Mouse (Mus musculus) left cerebral cortex, adult 18-20 months (tissue): Measurements from ENCODE around the gene Rpl13a. TPM values are rescaled to one million over a fixed set of nuclear protein-coding genes. Genes with fewer than 3 reads are reported as not detected.
"Not testable (repeated sequence)": the region's sequence is repeated elsewhere in the genome, so short reads cannot be mapped to it uniquely, and the experiment has no call there.

ENCODE experiments used
- DNase-seq, 2 experiments: peaks; one replicate each; pipeline ENCODE4 v3.0.0; 2021 to 2022; ENCODE audit warnings: low spot score in 2 of 2, mixed read lengths in 1 of 2
- total RNA-seq, 2 experiments: library from RNA; stranded (reverse); gene quantifications; 2 replicates each; pipeline ENCODE4 v1.2.3; 2021

The Rpl13a gene
- total RNA-seq, 2 experiments from 2014 or later: 712 to 811 TPM

- no peak for DNase-seq
Measured at GRCm38 (mm10) chr7:45137171-45138006, 8.8 kb upstream of the Rpl13a start.

- DNase-seq: peak; percentile 87 to 90
Measured at GRCm38 (mm10) chr7:45135993-45136567, 7.5 kb upstream of the Rpl13a start, which contains the start of the genes Gm45713 and Flt3l. TSS of gene Gm45713 (minus strand) at chr7:45136231. TSS of gene Flt3l (minus strand) at chr7:45136432.

- no peak for DNase-seq
Measured at GRCm38 (mm10) chr7:45135370-45135769, 6.8 kb upstream of the Rpl13a start.

- DNase-seq: no peak
Measured at GRCm38 (mm10) chr7:45134544-45135026, 6.0 kb upstream of the Rpl13a start.

DNA sequence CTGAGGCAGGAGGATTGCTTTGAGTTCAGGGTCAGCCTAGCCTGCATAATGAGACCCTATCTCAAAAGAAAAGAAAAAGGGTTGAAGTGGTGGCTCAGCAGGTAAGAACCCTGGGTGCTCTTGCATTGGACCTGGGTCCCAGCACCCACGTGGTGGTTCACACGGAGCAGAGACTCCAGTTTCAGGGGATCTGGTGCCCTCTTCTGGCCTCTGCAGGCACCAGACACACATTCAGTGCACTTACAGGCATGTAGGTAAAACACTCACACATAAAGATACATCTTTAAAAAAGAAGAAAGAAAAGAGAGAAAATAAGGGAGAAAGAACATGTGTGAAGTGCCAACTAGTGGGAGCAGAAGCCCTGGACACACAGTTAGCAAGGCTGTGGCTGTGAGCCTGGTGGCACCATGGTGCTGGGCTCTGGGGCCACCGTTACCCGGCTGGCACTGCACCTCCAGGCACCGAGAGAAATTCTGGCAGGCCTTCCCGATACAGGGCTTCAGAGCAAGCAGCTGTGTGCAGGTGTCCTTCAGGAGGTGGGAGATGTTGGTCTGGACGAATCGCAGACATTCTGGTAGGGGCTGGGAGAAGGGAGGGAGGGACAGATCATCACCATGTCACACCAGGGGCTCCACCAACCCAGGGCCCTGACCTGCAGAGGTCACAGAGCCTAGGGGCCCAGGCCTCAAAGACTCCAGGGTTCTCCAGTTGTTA is 5.0 kb upstream of the Rpl13a start:
- DNase-seq: no peak

- DNase-seq: no peak
Measured at GRCm38 (mm10) chr7:45131850-45132249, 3.3 kb upstream of the Rpl13a start.

DNA sequence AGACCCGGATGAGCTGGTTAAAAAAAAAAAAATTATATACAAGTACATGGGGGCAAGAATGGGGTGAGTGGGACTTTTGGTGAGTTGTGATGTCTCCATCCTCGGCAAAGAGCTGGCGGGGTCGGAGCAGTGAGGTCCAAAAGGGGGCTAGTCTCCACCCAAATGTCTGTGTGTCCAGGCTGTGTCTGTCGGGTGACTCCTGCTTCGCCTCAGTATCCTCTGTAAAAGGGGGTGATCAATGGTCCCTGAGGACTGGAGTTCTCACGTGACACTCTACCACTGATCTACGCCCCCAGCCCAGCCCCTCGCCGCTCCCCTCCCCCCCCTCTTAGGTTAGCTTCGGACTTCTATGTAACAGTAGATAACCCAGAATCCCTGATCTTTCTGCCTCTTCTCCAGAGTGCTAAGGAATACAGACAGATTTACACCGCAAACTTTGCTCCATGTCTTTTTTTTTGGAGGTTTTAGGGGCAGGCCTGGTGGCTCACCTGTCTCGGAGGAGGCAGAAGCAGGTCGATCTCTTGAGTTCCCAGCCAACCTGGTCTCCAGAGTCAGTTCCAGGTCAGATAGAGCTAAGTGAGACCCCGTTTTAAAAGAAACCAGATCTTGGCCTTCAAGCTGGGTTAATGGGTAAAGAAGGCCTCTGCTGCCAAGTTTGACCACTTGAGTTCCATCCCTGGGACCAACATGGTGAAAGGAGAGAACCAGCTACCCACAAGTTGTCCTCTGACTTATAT is 1.4 kb upstream of the Rpl13a start:
- DNase-seq: no peak

GRCm38 (mm10) chr7:45129318-45129717 is 757 bp upstream of the Rpl13a start:
- DNase-seq: no peak

DNA sequence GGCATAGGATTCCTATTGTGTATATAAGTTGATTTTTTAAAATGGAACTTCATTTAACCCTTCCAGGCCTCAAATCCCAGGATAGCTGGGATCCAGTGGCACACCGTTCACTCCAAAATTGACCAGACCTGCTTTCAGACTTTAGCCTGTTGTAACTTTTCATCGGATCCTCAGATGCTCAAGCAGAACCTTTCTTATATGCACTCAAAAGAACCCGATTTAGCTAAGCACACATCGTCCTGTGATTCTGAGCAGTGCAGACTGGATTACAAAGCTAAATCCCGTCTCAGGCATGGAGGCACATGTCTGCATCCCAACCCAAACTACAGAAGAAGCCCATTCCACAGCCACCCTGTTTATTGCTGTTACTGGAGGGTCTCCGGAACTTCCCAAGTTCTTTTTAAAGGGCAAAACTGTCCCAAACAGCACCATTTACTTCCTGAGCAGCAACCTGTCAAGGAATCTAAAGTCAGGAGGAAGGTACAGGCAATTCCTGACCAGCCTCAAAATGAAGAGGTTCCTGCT is 799 bp downstream of the Rpl13a start:
- no peak for DNase-seq

GRCm38 (mm10) chr7:45126844-45127699 is 1.5 kb downstream of the Rpl13a start:
- no peak for DNase-seq

GRCm38 (mm10) chr7:45126147-45126843 is 2.3 kb downstream of the Rpl13a start:
- no peak for DNase-seq

DNA sequence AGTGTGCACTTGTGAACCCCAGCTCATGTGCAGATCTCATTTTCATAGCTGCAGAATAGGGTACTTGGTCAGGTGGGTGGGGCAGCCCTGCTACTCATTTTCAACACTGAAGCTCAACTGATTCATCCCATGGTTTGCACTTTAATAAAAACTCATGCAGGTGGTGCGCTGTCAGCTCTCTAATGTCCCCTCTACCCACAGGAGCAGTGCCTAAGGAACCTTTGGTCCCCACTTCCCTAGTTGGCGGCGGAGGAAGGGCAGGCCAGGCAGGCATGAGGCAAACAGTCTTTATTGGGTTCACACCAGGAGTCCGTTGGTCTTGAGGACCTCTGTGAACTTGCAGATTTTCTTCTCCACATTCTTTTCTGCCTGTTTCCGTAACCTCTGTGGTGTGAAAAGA is 2.9 kb downstream of the Rpl13a start:
- not testable (repeated sequence) for DNase-seq

- DNase-seq: no peak
Measured at GRCm38 (mm10) chr7:45125144-45125600, 3.4 kb downstream of the Rpl13a start.

DNA sequence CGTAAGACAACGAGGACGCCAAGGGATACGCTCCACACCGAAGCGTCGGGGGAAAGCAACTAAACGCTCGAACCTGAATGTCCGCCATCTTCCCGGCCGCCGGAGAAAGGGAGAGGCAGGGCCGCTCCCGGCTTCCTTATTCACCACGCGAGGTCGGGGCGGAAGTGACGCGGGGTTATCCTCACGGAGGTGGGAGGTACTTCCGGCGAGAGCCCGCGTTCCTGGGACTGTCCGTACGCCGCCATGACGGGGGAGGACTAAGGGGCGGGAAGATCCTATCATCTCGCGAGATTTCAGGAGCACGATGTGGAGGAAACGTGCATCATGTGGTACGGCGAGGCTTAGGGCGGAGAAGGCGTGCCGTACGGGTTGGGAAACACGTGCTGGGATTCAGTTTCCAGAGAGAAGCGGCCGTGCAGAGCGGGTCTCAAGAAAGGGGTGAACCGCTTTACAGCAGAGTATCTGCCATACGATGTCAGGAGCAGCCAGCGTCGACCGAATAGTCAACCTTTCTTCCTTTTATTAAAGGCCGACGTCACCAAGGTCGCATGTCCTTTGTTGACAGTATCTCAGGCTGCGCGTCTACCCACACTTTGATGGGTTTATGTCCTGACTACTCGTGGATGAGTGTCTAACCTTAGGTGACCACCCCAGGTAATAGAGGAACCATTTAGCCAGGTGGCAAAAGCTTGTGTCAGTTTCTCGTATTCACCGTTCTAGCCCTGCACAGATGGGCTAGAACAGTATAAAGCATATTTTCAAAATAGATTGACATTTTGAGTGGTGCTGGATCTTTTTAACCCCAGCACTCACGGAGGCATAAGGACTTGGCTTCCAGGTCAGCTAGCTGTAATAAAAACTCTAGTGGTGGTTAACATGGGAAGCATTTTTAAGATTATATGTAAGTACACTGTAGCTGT is 4.1 kb downstream of the Rpl13a start, which contains the start of gene Rps11:
Rps11 (minus strand) TSS at position 216 of the 920 bp plus-strand sequence.
- DNase-seq: peak; percentile 99

GRCm38 (mm10) chr7:45123186-45123570 is 5.4 kb downstream of the Rpl13a start:
- DNase-seq: no peak

DNA sequence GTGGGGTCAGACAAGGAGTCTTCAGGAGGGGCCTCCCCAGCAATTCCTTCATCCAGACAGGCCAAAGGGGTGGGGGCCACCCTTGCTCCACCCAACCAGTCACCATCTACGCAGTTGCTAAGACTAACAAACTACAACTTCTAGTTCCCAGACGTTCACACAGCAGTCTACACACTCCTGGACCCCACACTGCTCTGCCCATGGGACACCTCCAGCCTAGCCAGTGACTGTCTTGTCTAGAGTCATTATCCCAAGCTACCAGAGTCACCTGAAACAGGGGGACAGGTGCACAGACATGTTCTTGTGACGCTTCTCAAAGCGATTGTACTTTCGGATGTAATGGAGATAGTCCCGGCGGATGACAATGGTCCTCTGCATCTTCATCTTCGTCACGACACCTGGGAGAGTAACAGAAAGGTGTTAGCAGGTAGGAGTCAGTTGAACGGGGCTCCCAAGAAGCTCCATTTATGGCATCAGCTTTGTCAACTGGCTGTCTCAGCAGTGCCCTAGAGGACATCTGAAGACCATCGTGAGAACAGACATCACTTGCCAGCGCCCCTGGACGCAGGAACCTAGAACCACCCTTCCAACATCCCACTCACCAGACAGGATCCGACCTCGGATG is 5.9 kb downstream of the Rpl13a start:
- DNase-seq: no peak

DNA sequence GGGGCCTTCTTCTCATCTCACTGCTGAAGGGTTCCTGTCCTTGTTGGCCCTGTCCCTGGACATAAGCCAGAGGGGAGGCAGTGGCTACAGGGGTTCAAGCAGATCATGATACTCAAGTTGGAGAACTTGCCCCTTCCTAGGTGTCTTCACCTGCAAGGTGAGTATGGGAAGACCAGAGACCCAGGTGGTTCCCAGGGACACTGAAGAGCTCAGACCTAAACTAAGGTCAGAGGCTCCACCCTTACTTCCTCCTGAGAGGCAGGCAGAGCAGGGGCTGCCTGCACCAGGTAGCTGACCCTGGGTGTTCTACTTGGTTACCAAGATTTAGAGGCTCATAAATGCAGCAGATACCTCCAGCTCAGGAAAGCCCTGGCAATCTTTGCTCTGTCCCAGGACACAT is 6.6 kb downstream of the Rpl13a start:
- DNase-seq: no peak

DNA sequence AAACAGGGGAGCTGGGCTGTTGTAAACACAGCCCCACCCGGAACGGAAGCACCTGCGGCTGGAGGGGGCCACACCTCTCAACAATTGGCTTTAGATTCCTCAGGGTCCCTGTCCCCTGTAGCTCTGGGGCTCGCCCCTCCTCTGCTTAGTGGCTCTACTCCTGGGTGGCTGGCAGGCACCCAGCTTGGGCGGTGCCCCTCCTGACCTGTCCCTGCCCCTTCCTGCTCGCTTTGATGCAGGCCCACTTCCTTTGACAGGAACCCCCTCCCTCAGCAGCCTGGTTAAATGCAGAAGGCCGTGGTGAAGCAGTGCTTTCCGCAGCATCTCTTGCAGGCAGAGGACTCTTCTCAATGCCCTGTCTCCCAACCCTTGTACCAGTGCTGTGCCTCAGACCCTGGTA is 7.2 kb downstream of the Rpl13a start:
- no peak for DNase-seq
